ENCODE assay signal across 8 mouse cellular contexts in the genomic region with DNA sequence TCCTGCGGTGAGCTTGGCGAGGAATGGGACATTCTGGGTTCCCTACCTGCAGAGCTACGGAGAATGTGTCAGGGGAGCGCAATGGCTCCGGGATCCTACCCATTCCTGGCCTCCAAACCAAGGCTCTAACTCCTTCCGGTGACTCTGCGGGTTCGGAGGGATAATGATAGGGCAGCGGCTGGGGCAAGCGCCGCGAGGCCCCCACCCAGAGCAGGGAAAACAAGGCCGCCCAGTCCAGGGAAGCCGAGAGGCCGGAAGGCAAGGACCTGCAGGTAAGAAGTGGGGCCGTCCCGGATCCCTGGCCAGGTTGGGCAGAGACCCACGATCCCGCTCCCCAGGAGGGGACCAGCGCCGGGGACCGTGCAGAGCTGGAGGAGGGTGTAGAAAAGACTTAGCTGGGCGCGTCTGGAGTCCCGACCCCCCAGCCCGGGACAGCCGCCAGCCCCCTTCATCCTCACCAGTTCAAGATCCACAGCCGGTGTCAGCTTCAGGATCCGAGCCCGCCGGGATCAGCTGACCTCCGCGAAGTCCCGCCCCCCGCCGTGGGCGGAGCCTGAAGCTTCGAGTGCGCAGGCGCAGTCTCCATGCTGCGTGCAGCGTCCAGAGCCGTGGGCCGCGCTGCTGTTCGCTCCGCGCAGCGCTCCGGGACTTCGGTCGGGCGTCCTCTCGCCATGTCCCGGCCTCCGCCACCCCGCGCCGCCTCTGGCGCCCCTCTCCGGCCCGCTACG. TPM values are rescaled to one million over a fixed set of nuclear protein-coding genes. Genes with fewer than 3 reads are reported as not detected.
DNase-seq lines count a peak whose midpoint lies in the region; ATAC-seq and TF ChIP-seq lines count a peak whose summit lies in the region.

A gene (minus strand): TSS at position 538 of the 728 bp plus-strand sequence.
A gene (plus strand): TSS at position 574 of the 728 bp plus-strand sequence.

- TF ChIP-seq EP300 in heart, adult 2 months (IDR thresholded peaks at IDR 0.05; ENCODE audit: insufficient read depth, low read depth, low read length), result 0 out of 2 replicates have a peak, but pooled peaks have one; percentile 21

- intact Hi-C loops in heart, adult 2 months (cut with DNase I), result no loop called here

- peak; percentile 87 for DNase-seq in 3T3-L1 (ENCODE audit: low read depth, low spot score)
- peak; percentile 96 to 98 for DNase-seq in adrenal gland, postnatal 4 days (ENCODE audit: low spot score in 2 of 2)
- peak; percentile 96 for DNase-seq in embryonic facial prominence, embryonic 14.5 days (ENCODE audit: low spot score)
- peak; percentile 98 to 100 for DNase-seq in heart, adult 2 months
- peak; percentile 96 to 99 for DNase-seq in kidney, adult 8-10 months
- peak; percentile 99 to 100 for DNase-seq in spleen, postnatal 10 days (ENCODE audit: low spot score in 2 of 2)

- peaks cover 14% of the 10 kb centered on the region for H3K36me3 ChIP-seq in embryonic facial prominence, embryonic 14.5 days (ENCODE audit: control insufficient read depth, insufficient read depth, low read length)
- H3K36me3 ChIP-seq in heart, adult 2 months (ENCODE audit: control insufficient read depth, insufficient read depth, low read length), result no peaks in the 10 kb centered on the region
- peaks cover 39% of the 10 kb centered on the region for H3K36me3 ChIP-seq in limb, embryonic 13.5 days
- 0 out of 2 replicates have a peak, but pooled peaks cover 2% of the 10 kb centered on the region for H3K36me3 ChIP-seq in midbrain, embryonic 16.5 days (ENCODE audit: control insufficient read depth, insufficient read depth, low read length)

- peak; percentile 91 for ATAC-seq in embryonic facial prominence, embryonic 14.5 days (ENCODE audit: low read depth)
- ATAC-seq in limb, embryonic 13.5 days (ENCODE audit: low FRiP score, low read depth), result peak; percentile 89
- peak; percentile 92 for ATAC-seq in midbrain, embryonic 16.5 days

- H3K4me2 ChIP-seq in embryonic facial prominence, embryonic 14.5 days (ENCODE audit: low read depth, low read length), result peak within 1 kb of the TSS; percentile 93
- peak within 1 kb of the TSS; percentile 98 for H3K4me2 ChIP-seq in limb, embryonic 13.5 days (replicated peaks)
- peak within 1 kb of the TSS; percentile 68 for H3K4me2 ChIP-seq in midbrain, embryonic 16.5 days (ENCODE audit: low read length)

- peak within 1 kb of the TSS; percentile 91 for H3K9ac ChIP-seq in embryonic facial prominence, embryonic 14.5 days (ENCODE audit: low read depth, low read length)
- peak within 1 kb of the TSS; percentile 93 for H3K9ac ChIP-seq in heart, adult 2 months (ENCODE audit: low read depth, low read length)
- H3K9ac ChIP-seq in limb, embryonic 13.5 days, result peak within 1 kb of the TSS; percentile 99
- peak within 1 kb of the TSS; percentile 93 for H3K9ac ChIP-seq in midbrain, embryonic 16.5 days (ENCODE audit: low read depth, low read length)

- no peaks in the 10 kb centered on the region for H3K79me2 ChIP-seq in heart, adult 2 months (replicated peaks; ENCODE audit: control insufficient read depth, insufficient read depth, low read length)

- H3K4me1 ChIP-seq in embryonic facial prominence, embryonic 14.5 days (ENCODE audit: control insufficient read depth, insufficient read depth, low read length), result peaks cover 12% of the 10 kb centered on the region
- H3K4me1 ChIP-seq in heart, adult 2 months (ENCODE audit: control insufficient read depth, insufficient read depth, low read length), result peaks cover 6% of the 10 kb centered on the region
- peaks cover 28% of the 10 kb centered on the region for H3K4me1 ChIP-seq in limb, embryonic 13.5 days
- H3K4me1 ChIP-seq in midbrain, embryonic 16.5 days (ENCODE audit: control insufficient read depth, insufficient read depth, low read length), result peaks cover 18% of the 10 kb centered on the region

- peak within 1 kb of the TSS; percentile 95 for H3K4me3 ChIP-seq in embryonic facial prominence, embryonic 14.5 days (ENCODE audit: low read depth, low read length)
- peak within 1 kb of the TSS; percentile 100 for H3K4me3 ChIP-seq in heart, adult 2 months
- peak within 1 kb of the TSS; percentile 96 for H3K4me3 ChIP-seq in limb, embryonic 13.5 days
- H3K4me3 ChIP-seq in midbrain, embryonic 16.5 days (ENCODE audit: low read depth, low read length), result peak within 1 kb of the TSS; percentile 93

- no peaks in the 10 kb centered on the region for H3K9me3 ChIP-seq in embryonic facial prominence, embryonic 14.5 days (ENCODE audit: control insufficient read depth, low read length)
- H3K9me3 ChIP-seq in limb, embryonic 13.5 days, result no peaks in the 10 kb centered on the region
- H3K9me3 ChIP-seq in midbrain, embryonic 16.5 days (replicated peaks; ENCODE audit: control insufficient read depth, low read length, poor library complexity, severe bottlenecking), result no peaks in the 10 kb centered on the region

- TF ChIP-seq CTCF in heart, adult 2 months (IDR thresholded peaks at IDR 0.05), result 0 out of 2 replicates have a peak, but pooled peaks have one; percentile 21

- peak; percentile 94 for TF ChIP-seq POLR2A in heart, adult 2 months (IDR thresholded peaks at IDR 0.05; ENCODE audit: insufficient read depth, low read depth, low read length)

- H3K27ac ChIP-seq in embryonic facial prominence, embryonic 14.5 days (replicated peaks; ENCODE audit: low read depth, low read length), result peak within 1 kb of the TSS; percentile 65
- H3K27ac ChIP-seq in heart, adult 2 months, result peak within 1 kb of the TSS; percentile 83
- peak within 1 kb of the TSS; percentile 70; the same call in 1 of the 2 replicates for H3K27ac ChIP-seq in limb, embryonic 13.5 days
- H3K27ac ChIP-seq in midbrain, embryonic 16.5 days (ENCODE audit: low read length), result peak within 1 kb of the TSS; percentile 77

- WGBS in embryonic facial prominence, embryonic 14.5 days, result 0% methylated on average over 40 of the region's 63 CpGs
- WGBS in heart, adult 2 months, result under 1% methylated on average over 63 of the region's 63 CpGs
- under 1% methylated on average over 63 of the region's 63 CpGs for WGBS in limb, embryonic 13.5 days
- under 1% methylated on average over 63 of the region's 63 CpGs for WGBS in midbrain, embryonic 16.5 days

- no peaks in the 10 kb centered on the region for H3K27me3 ChIP-seq in embryonic facial prominence, embryonic 14.5 days (replicated peaks; ENCODE audit: control insufficient read depth, insufficient read depth, low read length)
- no peaks in the 10 kb centered on the region for H3K27me3 ChIP-seq in heart, adult 2 months (ENCODE audit: control insufficient read depth, insufficient read depth, low read length)
- H3K27me3 ChIP-seq in limb, embryonic 13.5 days, result no peaks in the 10 kb centered on the region
- H3K27me3 ChIP-seq in midbrain, embryonic 16.5 days (ENCODE audit: control insufficient read depth, insufficient read depth, low read depth, low read length), result no peaks in the 10 kb centered on the region

RNA-seq across cellular contexts. Expression of the first gene that starts in this region (rescaled TPM):
- total RNA-seq in adrenal gland, postnatal 4 days (2021), result 10 to 100 TPM in 1 of 2 experiments, 1 to 10 TPM in 1; 9.8 to 10.6 TPM
- polyA plus RNA-seq in embryonic facial prominence, embryonic 14.5 days (2014; fragmentation: Nextera tagmentation; extraction: Ambion mirVana), result 10.9 and 12.3 TPM in 2 replicates
- 1 to 10 TPM; 5.1 to 5.9 TPM for total RNA-seq in heart, adult 2 months (2021)
- polyA plus RNA-seq in heart, adult 2 months (2012; rRNA removed), result 22.7 and 22.8 TPM in 2 replicates
- polyA plus RNA-seq in limb, embryonic 13.5 days (2015; fragmentation: Nextera tagmentation; extraction: Ambion mirVana), result 16.9 and 18.0 TPM in 2 replicates
- polyA plus RNA-seq in midbrain, embryonic 16.5 days (2015; fragmentation: Nextera tagmentation; extraction: Ambion mirVana), result 14.4 and 15.1 TPM in 2 replicates

RNA-seq across cellular contexts. Expression of the second gene that starts in this region (rescaled TPM):
- 10 to 100 TPM; 63.6 to 67.5 TPM for total RNA-seq in adrenal gland, postnatal 4 days (2021)
- polyA plus RNA-seq in embryonic facial prominence, embryonic 14.5 days (2014; fragmentation: Nextera tagmentation; extraction: Ambion mirVana), result 68.6 and 78.9 TPM in 2 replicates
- total RNA-seq in heart, adult 2 months (2021), result 10 to 100 TPM; 48.4 to 51.3 TPM
- polyA plus RNA-seq in heart, adult 2 months (2012; rRNA removed), result 30.9 and 40.2 TPM in 2 replicates
- 120 and 124 TPM in 2 replicates for polyA plus RNA-seq in limb, embryonic 13.5 days (2015; fragmentation: Nextera tagmentation; extraction: Ambion mirVana)
- polyA plus RNA-seq in midbrain, embryonic 16.5 days (2015; fragmentation: Nextera tagmentation; extraction: Ambion mirVana), result 58.7 and 66.6 TPM in 2 replicates

Comparison
In these comparisons a context has a peak if more than half of its experiments do, and no peak if none do; other contexts are left out.
1. Peak in every context shown above with its lines: DNase-seq, ATAC-seq, H3K4me3 ChIP-seq and H3K27ac ChIP-seq.